Mouse (Mus musculus) left cerebral cortex, adult 2 months (tissue): ENCODE data around the gene Cracr2b. TPM values are rescaled to one million over a fixed set of nuclear protein-coding genes. Genes with fewer than 3 reads are reported as not detected.

Experiments used
- DNase-seq, 2 experiments: peaks; one replicate each; pipeline ENCODE4 v3.0.0; 2021 to 2022; ENCODE audit warnings: low spot score in 2 of 2, mixed read lengths in 1 of 2; ENCODE audit errors: extremely low spot score in 1 of 2
- H3K27ac ChIP-seq: fragments of 200-600 bp; 2 replicates; pipeline ENCODE4 v1.8.1; 2022
- H3K4me3 ChIP-seq: fragments of 200-600 bp; 2 replicates; pipeline ENCODE4 v1.8.1; 2022
- CTCF ChIP-seq: fragments of 200-600 bp; IDR thresholded peaks from 2 replicates; pipeline ENCODE4 v1.8.1; 2022; ENCODE audit warnings: antibody characterized with exemption, mild to moderate bottlenecking, moderate library complexity
- intact Hi-C: fragments of 180-260 bp; cut with DNase I; formaldehyde crosslinking; loops from one replicate; pipeline ENCODE4 v1.15.1; 2025
- total RNA-seq, 2 experiments: library from RNA; stranded (reverse); gene quantifications; 2 replicates each; pipeline ENCODE4 v1.2.3; 2021

The Cracr2b gene
- total RNA-seq, 2 experiments from 2014 or later = 3.7 to 5.1 TPM

- Histone ChIP-seq H3K4me3 (peak overlapping the region; percentile 65), H3K27ac (peak overlapping the region; percentile 82; the same call in 1 of the 2 replicates)
- TF ChIP-seq CTCF = no peak
- intact Hi-C loops = no loop called here
- no peak for DNase-seq
These were observed 8.5 kb downstream of the Cracr2b start for GRCm38 (mm10) chr7:141469352-141469751.

DNA sequence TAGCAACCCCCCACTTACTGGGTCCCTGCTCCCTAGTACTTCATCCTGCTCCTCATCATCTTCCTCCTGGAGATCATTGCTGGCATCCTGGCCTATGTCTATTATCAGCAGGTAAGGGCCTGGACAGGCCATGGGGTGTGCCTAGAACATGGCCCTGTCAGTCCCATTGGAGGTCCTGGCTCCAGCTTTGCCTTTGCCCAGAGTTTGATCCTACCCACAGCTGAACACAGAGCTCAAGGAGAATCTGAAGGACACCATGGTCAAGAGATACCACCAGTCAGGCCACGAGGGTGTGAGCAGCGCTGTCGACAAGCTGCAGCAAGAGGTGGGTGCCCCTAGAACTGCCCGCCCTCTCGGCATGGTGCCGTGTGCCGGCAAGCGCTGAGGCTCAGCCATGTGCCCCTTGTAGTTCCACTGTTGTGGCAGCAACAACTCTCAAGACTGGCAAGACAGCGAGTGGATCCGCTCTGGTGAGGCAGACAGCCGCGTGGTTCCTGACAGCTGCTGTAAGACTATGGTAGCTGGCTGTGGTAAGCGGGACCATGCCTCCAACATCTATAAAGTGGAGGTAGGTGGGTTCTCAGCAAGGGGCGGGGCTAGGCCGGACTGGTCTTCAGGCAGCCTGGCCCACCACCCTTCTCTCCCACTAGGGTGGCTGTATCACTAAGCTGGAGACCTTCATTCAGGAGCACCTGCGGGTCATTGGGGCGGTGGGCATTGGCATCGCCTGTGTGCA is 9.2 kb downstream of the Cracr2b start:
- Histone ChIP-seq H3K27ac (no peak overlapping the region; the same call in 1 of the 2 replicates), H3K4me3 (no peak overlapping the region)
- TF ChIP-seq CTCF = no peak
- peak in 1 of 2 experiments; percentile 7 for DNase-seq
- intact Hi-C loops = no loop called here

DNA sequence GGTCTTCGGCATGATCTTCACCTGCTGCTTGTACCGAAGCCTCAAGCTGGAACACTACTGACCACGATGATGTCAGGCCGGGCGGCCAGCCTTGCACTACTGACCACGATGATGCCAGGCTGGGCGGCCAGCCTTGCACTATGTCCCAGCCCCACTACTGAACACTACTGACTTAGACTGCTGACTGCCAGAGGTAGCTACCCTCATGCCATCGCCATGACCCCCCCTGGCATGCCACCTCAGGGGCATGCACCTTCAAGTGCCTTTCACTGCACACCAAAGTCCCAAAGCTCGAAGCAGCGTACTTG is 9.7 kb downstream of the Cracr2b start:
- no peak for DNase-seq
- no peak overlapping the region for H3K4me3 ChIP-seq
- no peak for TF ChIP-seq CTCF

GRCm38 (mm10) chr7:141471236-141471635 is 10.3 kb downstream of the Cracr2b start:
- DNase-seq = no peak
- Histone ChIP-seq H3K4me3 (no peak overlapping the region), H3K27ac (no peak overlapping the region)
- intact Hi-C loops = no loop called here
- no peak for TF ChIP-seq CTCF

More for the DNA sequence above, 9.7 kb downstream of the Cracr2b start:
- no peak overlapping the region for H3K27ac ChIP-seq
- intact Hi-C loops = no loop called here

DNA sequence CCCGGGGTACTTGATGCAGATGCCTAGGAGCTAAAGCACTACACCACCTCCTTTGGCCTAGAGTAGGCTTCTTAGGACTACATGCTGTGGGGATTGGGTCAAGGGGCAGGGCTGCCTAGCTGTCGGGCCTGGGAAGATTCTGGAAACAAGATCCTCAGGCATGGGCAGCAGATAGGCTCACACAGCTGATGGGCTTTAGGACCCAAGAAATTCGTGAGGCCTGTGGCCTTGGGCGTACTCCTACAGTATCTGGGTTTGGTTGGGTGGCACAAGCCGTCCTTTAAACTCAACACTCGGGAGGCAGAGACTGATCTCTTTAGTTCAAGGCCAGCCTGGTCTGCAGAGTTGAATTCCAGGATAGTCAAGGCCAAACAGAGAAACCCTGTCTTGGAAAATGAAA is 11.3 kb downstream of the Cracr2b start:
- DNase-seq = no peak
- no peak for TF ChIP-seq CTCF
- H3K4me3 ChIP-seq = no peak overlapping the region
- H3K27ac ChIP-seq = no peak overlapping the region
- intact Hi-C loops = no loop called here

DNA sequence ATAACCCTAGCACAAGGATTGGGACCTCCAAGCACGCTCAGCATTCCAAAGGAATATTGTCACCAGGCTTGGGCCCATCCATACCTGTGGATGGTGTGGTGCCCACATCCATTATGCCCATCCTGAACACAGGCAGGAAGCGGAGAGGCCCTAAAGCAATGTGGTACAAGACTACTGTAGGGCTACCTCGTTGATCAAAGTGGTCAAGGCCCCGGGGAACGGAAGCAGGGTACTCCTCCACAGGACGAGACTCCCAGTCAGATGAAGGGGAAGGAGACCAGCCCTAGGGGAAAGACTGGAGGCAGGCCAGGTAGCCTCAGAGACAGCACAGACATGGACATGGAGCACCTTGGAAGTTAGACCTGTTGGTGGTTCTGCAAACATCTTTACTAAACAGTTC is 11.9 kb downstream of the Cracr2b start:
- no peak for TF ChIP-seq CTCF
- Histone ChIP-seq H3K4me3 (no peak overlapping the region), H3K27ac (no peak overlapping the region)
- intact Hi-C loops = no loop called here
- no peak for DNase-seq

DNA sequence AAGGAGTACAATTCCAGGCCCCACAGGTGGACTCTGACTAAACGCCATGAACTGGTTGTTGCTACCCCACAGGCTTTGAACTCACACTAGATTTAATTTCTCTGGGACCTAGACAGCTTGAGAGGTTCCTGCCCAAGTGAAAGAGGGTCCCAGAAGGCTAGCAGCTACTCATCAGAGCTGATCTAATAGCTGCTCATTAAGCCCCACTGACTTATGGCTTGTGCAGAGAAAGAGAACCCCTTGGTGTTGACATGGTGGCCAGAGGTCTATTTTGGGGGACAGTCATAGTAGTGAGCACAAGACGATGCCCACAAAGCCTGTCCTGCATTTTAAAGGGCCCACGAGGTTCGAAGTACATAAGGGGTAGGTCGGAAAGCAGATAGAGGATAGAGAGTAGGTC is 13.3 kb downstream of the Cracr2b start:
- Histone ChIP-seq H3K4me3 (peak overlapping the region; percentile 72), H3K27ac (peak overlapping the region; percentile 94; the same call in 1 of the 2 replicates)
- no peak for TF ChIP-seq CTCF
- intact Hi-C loops = no loop called here
- no peak for DNase-seq

GRCm38 (mm10) chr7:141475011-141475804 is 14.3 kb downstream of the Cracr2b start, which contains the start of the genes Polr2l and Tspan4:
Gene Polr2l, minus strand, starts transcription at chr7:141475132.
Gene Tspan4, plus strand, starts transcription at chr7:141475240.
- TF ChIP-seq CTCF = no peak; the same call in 1 of the 2 replicates
- peak; percentile 80 to 84 for DNase-seq
- intact Hi-C loops = no loop called here
- H3K4me3 ChIP-seq = peak within 1 kb of the TSS; percentile 72
- H3K27ac ChIP-seq = peak within 1 kb of the TSS; percentile 94

DNA sequence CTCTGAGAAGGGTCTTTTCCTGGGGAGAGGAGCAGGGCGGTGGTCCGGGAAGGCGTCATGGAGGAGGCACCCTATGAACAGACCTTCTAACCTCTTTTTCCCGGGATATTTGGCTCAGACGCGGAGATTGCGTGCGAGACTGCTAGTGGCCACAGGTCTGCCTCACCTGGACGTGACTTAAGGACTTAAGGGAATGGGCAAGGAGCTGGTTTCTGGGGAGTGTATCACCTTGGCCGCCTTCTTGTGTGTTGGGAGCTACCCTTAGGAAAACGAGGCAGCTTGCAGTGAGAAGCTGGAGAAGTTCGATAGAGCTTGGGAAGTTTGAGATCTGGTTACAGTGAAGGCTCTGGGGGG is 14.9 kb downstream of the Cracr2b start:
- Histone ChIP-seq H3K27ac (peak overlapping the region; percentile 94), H3K4me3 (peak overlapping the region; percentile 72)
- intact Hi-C loops = no loop called here
- TF ChIP-seq CTCF = no peak
- no peak for DNase-seq

- peak overlapping the region; percentile 94 for H3K27ac ChIP-seq
- peak; percentile 9 for TF ChIP-seq CTCF
- intact Hi-C loops = no loop called here
- H3K4me3 ChIP-seq = peak overlapping the region; percentile 72
- peak; percentile 42 to 51 for DNase-seq
These were observed 15.5 kb downstream of the Cracr2b start for GRCm38 (mm10) chr7:141476226-141476980.

DNA sequence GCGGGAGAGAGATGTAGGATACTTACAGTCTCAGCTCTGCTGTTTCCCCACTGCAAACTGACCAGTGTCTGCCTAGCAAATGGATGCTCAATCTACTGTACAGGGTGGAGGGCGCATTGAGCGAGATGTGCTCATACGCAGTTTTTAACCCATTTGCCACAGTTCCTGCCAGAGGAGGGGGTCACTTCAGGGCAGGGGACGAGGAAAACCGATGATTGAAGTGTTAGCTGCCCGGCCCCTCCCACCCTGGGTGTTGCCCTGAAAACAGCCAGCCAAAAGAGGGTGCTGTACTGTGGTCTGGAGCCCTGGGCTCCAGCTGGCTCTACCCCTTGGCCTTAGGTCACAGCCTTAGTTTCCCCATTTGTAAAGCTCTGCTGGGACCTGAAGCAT is 16.1 kb downstream of the Cracr2b start:
- no peak for TF ChIP-seq CTCF
- H3K27ac ChIP-seq = peak overlapping the region; percentile 55
- 0 out of 2 replicates have a peak overlapping the region, but pooled peaks have one; percentile 9 for H3K4me3 ChIP-seq
- no peak for DNase-seq
- intact Hi-C loops = no loop called here
